Mouse (Mus musculus): ENCODE measurements around the gene Usp7. TPM values are rescaled to one million over a fixed set of nuclear protein-coding genes. Genes with fewer than 3 reads are reported as not detected.
A peak's percentile ranks its signal among the peaks of the same experiment; 100 is the strongest.
"Not testable (repeated sequence)": the region's sequence is repeated elsewhere in the genome, so short reads cannot be mapped to it uniquely, and the experiment has no call there.

Gene Usp7
- polyA plus RNA-seq, 1 experiment from 2014 or later: 45.7 TPM

GRCm38 (mm10) chr16:8738542-8739514 is 53.3 kb downstream of the Usp7 start:
- H3K36me3 ChIP-seq (ENCODE audit: control insufficient read depth, insufficient read depth, low read length): no peaks in the 10 kb centered on the region
- ATAC-seq (replicated peaks; ENCODE audit: low FRiP score) (peak; percentile 92), DNase-seq (ENCODE audit: low spot score) (peak; percentile 94)
- H3K9ac ChIP-seq (ENCODE audit: low read length): peak overlapping the region; percentile 97
- no peaks in the 10 kb centered on the region for H3K9me3 ChIP-seq (ENCODE audit: control insufficient read depth, low read length)
- H3K27ac ChIP-seq (ENCODE audit: low read depth, low read length): peak overlapping the region; percentile 79
- H3K27me3 ChIP-seq (ENCODE audit: control insufficient read depth, insufficient read depth, low read length): no peaks in the 10 kb centered on the region
- peak overlapping the region; percentile 99 for H3K4me3 ChIP-seq (ENCODE audit: low read depth, low read length)
- H3K4me1 ChIP-seq (replicated peaks; ENCODE audit: control insufficient read depth, insufficient read depth, low read length): peaks cover 3% of the 10 kb centered on the region
- 2% methylated on average over 56 of the region's 126 CpGs for WGBS
- H3K4me2 ChIP-seq (ENCODE audit: low read depth, low read length, severe bottlenecking): peak overlapping the region; percentile 71

- WGBS: under 1% methylated on average over 66 of the region's 110 CpGs
- peak overlapping the region; percentile 91 for H3K4me2 ChIP-seq (ENCODE audit: low read depth, low read length, severe bottlenecking)
Observed at GRCm38 (mm10) chr16:8737666-8738541, 54.2 kb downstream of the Usp7 start.

DNA sequence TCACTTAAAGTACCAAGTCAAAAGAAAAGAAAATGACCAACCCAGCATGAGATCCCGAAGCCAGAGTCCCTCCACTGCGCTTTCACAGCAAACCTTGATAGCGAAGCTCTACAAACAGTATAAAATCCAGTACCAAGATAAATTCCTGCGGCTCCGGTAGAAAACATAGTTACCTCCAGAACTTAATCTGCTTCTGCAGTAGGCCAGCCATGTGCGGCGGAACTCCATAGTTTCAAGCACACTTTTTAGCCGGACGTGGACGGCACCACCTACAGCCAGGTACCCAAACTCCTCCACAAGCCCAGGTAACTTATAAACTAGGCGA is 54.8 kb downstream of the Usp7 start:
- Histone ChIP-seq H3K4me2 (ENCODE audit: low read depth, low read length, severe bottlenecking) (peak overlapping the region; percentile 91), H3K4me1 (replicated peaks; ENCODE audit: control insufficient read depth, insufficient read depth, low read length) (peaks cover 3% of the 10 kb centered on the region), H3K27ac (ENCODE audit: low read depth, low read length) (no peak overlapping the region), H3K4me3 (ENCODE audit: low read depth, low read length) (peak overlapping the region; percentile 99), H3K9me3 (ENCODE audit: control insufficient read depth, low read length) (no peaks in the 10 kb centered on the region), H3K9ac (ENCODE audit: low read length) (peak overlapping the region; percentile 97), H3K27me3 (ENCODE audit: control insufficient read depth, insufficient read depth, low read length) (no peaks in the 10 kb centered on the region), H3K36me3 (ENCODE audit: control insufficient read depth, insufficient read depth, low read length) (no peaks in the 10 kb centered on the region)
- ATAC-seq (replicated peaks; ENCODE audit: low FRiP score) (no peak), DNase-seq (ENCODE audit: low spot score) (no peak)
- WGBS: under 1% methylated on average over 11 of the region's 11 CpGs

More at GRCm38 (mm10) chr16:8737666-8738541, 54.2 kb downstream of the Usp7 start:
- peak; percentile 74 for DNase-seq (ENCODE audit: low spot score)
- Histone ChIP-seq H3K27ac (ENCODE audit: low read depth, low read length) (peak overlapping the region; percentile 71), H3K4me3 (ENCODE audit: low read depth, low read length) (peak overlapping the region; percentile 99), H3K4me1 (replicated peaks; ENCODE audit: control insufficient read depth, insufficient read depth, low read length) (peaks cover 3% of the 10 kb centered on the region), H3K27me3 (ENCODE audit: control insufficient read depth, insufficient read depth, low read length) (no peaks in the 10 kb centered on the region), H3K9ac (ENCODE audit: low read length) (peak overlapping the region; percentile 97), H3K36me3 (ENCODE audit: control insufficient read depth, insufficient read depth, low read length) (no peaks in the 10 kb centered on the region), H3K9me3 (ENCODE audit: control insufficient read depth, low read length) (no peaks in the 10 kb centered on the region)
- ATAC-seq (replicated peaks; ENCODE audit: low FRiP score): peak; percentile 39; the same call in 1 of the 2 replicates

- Histone ChIP-seq H3K4me1 (replicated peaks; ENCODE audit: control insufficient read depth, insufficient read depth, low read length) (peaks cover 3% of the 10 kb centered on the region), H3K9me3 (ENCODE audit: control insufficient read depth, low read length) (no peaks in the 10 kb centered on the region), H3K9ac (ENCODE audit: low read length) (peak overlapping the region; percentile 97), H3K27me3 (ENCODE audit: control insufficient read depth, insufficient read depth, low read length) (no peaks in the 10 kb centered on the region), H3K27ac (ENCODE audit: low read depth, low read length) (no peak overlapping the region), H3K4me2 (ENCODE audit: low read depth, low read length, severe bottlenecking) (peak overlapping the region; percentile 91), H3K36me3 (ENCODE audit: control insufficient read depth, insufficient read depth, low read length) (no peaks in the 10 kb centered on the region), H3K4me3 (ENCODE audit: low read depth, low read length) (peak overlapping the region; percentile 99)
- WGBS: 7% methylated on average over 7 of the region's 7 CpGs
- ATAC-seq (replicated peaks; ENCODE audit: low FRiP score) (no peak), DNase-seq (ENCODE audit: low spot score) (no peak)
Observed at GRCm38 (mm10) chr16:8736757-8737156, 55.4 kb downstream of the Usp7 start.

- ATAC-seq (replicated peaks; ENCODE audit: low FRiP score) (no peak), DNase-seq (ENCODE audit: low spot score) (no peak)
- Histone ChIP-seq H3K4me1 (replicated peaks; ENCODE audit: control insufficient read depth, insufficient read depth, low read length) (peaks cover 3% of the 10 kb centered on the region), H3K27ac (ENCODE audit: low read depth, low read length) (no peak overlapping the region), H3K27me3 (ENCODE audit: control insufficient read depth, insufficient read depth, low read length) (no peaks in the 10 kb centered on the region), H3K9ac (ENCODE audit: low read length) (peak overlapping the region; percentile 97), H3K4me3 (ENCODE audit: low read depth, low read length) (peak overlapping the region; percentile 99), H3K9me3 (ENCODE audit: control insufficient read depth, low read length) (no peaks in the 10 kb centered on the region), H3K36me3 (ENCODE audit: control insufficient read depth, insufficient read depth, low read length) (no peaks in the 10 kb centered on the region), H3K4me2 (ENCODE audit: low read depth, low read length, severe bottlenecking) (peak overlapping the region; percentile 91)
- WGBS: 35% methylated on average over 8 of the region's 8 CpGs
Observed at GRCm38 (mm10) chr16:8736032-8736431, 56.1 kb downstream of the Usp7 start.

- no peak overlapping the region for H3K27ac ChIP-seq (ENCODE audit: low read depth, low read length)
- H3K9me3 ChIP-seq (ENCODE audit: control insufficient read depth, low read length): no peaks in the 10 kb centered on the region
- H3K4me3 ChIP-seq (ENCODE audit: low read depth, low read length): no peak overlapping the region
- H3K27me3 ChIP-seq (ENCODE audit: control insufficient read depth, insufficient read depth, low read length): no peaks in the 10 kb centered on the region
- no peak overlapping the region for H3K9ac ChIP-seq (ENCODE audit: low read length)
- H3K36me3 ChIP-seq (ENCODE audit: control insufficient read depth, insufficient read depth, low read length): no peaks in the 10 kb centered on the region
- no peak overlapping the region for H3K4me2 ChIP-seq (ENCODE audit: low read depth, low read length, severe bottlenecking)
- WGBS: 89% methylated on average over 4 of the region's 4 CpGs
- DNase-seq (ENCODE audit: low spot score) (no peak), ATAC-seq (replicated peaks; ENCODE audit: low FRiP score) (no peak)
- H3K4me1 ChIP-seq (replicated peaks; ENCODE audit: control insufficient read depth, insufficient read depth, low read length): peaks cover 3% of the 10 kb centered on the region
Observed at GRCm38 (mm10) chr16:8734693-8735092, 57.4 kb downstream of the Usp7 start.

DNA sequence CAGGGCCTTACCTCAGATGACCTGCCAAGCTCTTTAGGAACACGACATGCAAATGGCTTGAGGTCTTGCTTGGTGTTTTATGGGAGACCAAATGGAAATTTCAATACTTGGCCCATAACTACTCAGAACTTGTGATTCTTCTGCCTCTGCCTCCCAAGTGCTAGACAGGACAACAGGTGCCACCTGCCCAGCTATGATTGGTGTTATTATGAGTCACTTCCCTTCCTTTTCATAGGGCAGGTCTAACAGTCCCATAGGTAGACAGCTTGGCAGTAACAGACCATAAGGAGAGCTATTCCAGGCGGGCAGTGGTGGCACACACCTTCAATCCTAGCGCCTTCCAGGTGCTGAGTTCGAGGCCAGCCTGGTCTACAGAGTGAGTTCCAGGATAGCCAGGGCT is 58.5 kb downstream of the Usp7 start:
- 96% methylated on average over 4 of the region's 4 CpGs for whole genome bisulfite sequencing
- Histone ChIP-seq H3K4me3 (ENCODE audit: low read depth, low read length) (no peak overlapping the region), H3K27me3 (ENCODE audit: control insufficient read depth, insufficient read depth, low read length) (no peaks in the 10 kb centered on the region), H3K4me2 (ENCODE audit: low read depth, low read length, severe bottlenecking) (no peak overlapping the region), H3K9ac (ENCODE audit: low read length) (no peak overlapping the region), H3K4me1 (replicated peaks; ENCODE audit: control insufficient read depth, insufficient read depth, low read length) (peaks cover 4% of the 10 kb centered on the region), H3K36me3 (ENCODE audit: control insufficient read depth, insufficient read depth, low read length) (no peaks in the 10 kb centered on the region), H3K9me3 (ENCODE audit: control insufficient read depth, low read length) (no peaks in the 10 kb centered on the region), H3K27ac (ENCODE audit: low read depth, low read length) (no peak overlapping the region)
- ATAC-seq (replicated peaks; ENCODE audit: low FRiP score): no peak
- no peak for DNase-seq (ENCODE audit: low spot score)

DNA sequence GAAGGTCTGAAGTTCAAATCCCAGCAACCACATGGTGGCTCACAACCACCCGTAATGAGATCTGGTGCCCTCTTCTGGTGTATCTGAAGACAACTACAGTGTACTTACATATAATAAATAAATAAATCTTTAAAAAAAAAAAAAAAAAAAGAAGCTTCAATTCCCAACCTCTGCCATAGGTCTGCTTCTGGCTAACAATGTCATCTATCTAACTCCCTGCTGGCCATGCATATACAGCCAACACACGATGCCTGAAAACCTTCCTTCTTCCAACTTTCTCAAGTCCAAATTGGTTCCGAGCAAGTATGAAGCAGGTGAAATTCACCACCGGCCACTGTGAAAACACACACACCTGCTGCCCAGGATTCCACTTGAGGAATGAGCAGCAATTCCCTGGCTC is 59.7 kb downstream of the Usp7 start:
- not testable (repeated sequence) for ATAC-seq (replicated peaks; ENCODE audit: low FRiP score); H3K27ac ChIP-seq (ENCODE audit: low read depth, low read length); DNase-seq (ENCODE audit: low spot score); H3K4me1 ChIP-seq (replicated peaks; ENCODE audit: control insufficient read depth, insufficient read depth, low read length); H3K9ac ChIP-seq (ENCODE audit: low read length); H3K4me3 ChIP-seq (ENCODE audit: low read depth, low read length); H3K4me2 ChIP-seq (ENCODE audit: low read depth, low read length, severe bottlenecking); H3K9me3 ChIP-seq (ENCODE audit: control insufficient read depth, low read length); H3K36me3 ChIP-seq (ENCODE audit: control insufficient read depth, insufficient read depth, low read length); H3K27me3 ChIP-seq (ENCODE audit: control insufficient read depth, insufficient read depth, low read length)
- 85% methylated on average over 3 of the region's 4 CpGs for WGBS
